Mouse (Mus musculus): ENCODE measurements around the gene Mex3d.

Gene Mex3d

GRCm38 (mm10) chr10:80339941-80340750, 47.3 kb downstream of the Mex3d start:
- peak; percentile 54; the same call in 1 of the 2 replicates for ATAC-seq (ENCODE audit: insufficient number of reproducible peaks, low FRiP score, low TSS enrichment)

DNA sequence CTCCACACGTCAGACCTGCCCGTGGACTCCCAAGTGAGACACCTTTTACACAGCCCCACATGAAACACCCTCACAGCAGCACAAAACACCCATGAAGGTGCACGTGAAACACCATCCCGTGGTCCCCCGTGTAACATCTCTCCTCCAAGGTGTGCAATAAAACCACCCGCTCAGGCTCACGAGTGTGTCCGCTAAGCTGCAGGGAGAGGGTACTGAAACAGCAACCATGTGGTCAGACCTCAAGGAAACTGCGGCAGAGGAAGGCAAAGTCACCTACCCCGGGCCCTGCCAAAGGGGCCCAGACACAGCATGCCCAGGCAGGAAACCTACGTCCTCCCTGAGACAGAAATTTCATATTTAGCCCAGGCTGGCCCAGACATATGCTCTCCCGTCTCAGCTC, 51.2 kb downstream of the Mex3d start:
- no peak for ATAC-seq (ENCODE audit: insufficient number of reproducible peaks, low FRiP score, low TSS enrichment)

DNA sequence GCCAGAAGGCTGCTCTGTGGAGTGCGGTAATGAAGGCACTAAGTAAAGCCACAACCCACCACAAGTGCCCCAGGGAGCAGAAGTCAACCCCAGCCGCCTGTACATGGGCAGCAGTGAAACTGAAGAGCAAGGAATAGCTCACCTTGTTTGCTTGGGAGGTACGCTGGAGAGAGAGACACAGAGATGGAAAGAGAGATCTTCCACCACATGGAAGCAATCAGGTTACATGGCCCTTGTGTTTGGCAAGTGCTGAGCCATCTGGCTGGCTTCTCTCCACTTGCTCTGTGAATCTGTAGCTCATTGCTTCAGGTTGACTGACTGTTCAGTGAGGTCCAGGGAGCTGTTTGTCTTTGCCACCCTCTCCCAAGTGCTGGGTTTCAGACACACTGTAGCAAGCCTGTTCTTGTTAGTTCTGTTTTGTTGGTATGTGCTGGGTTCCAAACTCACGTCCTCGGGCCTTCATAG, 54.9 kb downstream of the Mex3d start:
- ATAC-seq (ENCODE audit: insufficient number of reproducible peaks, low FRiP score, low TSS enrichment) = peak; percentile 19; the same call in 1 of the 2 replicates

DNA sequence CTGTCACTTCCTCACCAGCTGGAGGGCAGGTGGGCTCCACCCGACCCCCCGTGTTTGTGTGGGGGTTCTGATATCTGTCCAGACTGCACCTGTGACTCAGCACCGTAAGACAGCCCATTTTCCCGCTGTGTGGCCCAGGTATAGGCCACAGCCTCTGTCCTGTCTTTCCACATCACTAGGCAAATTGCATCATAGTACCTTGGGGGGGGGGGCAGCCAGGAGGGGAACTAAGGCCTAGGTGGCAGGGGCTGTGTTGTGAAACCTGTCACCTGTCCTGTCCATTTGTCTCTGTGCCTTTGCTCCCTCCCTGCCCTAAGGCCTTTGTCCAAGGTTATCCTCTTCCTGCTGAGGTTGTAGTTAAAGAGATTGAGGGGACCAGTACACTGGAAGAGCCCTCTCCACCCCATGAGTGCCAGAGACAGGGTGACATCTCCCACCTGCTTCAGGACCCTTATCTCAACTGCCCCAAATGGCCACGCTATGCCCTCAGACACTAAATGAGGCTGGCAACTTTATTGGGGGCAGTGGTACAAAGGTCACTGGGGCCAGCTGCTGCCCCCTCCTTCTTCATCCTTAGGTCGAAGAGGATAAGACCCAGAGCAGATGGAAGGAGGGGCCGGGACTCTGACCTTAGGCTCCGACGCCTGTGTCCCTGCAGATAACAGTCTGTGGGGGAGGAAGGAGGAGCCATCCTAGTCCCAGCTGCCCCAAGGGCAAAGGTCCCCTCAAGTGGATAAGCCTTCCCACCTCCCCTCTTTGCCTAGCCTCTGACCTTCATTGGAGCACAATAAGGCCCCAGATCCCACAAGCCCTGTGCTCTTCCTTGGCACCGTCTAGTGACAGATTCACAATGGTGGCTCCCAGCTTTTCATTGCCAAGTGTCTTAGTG, 55.6 kb downstream of the Mex3d start:
- peak; percentile 21; the same call in 1 of the 2 replicates for ATAC-seq (ENCODE audit: insufficient number of reproducible peaks, low FRiP score, low TSS enrichment)

DNA sequence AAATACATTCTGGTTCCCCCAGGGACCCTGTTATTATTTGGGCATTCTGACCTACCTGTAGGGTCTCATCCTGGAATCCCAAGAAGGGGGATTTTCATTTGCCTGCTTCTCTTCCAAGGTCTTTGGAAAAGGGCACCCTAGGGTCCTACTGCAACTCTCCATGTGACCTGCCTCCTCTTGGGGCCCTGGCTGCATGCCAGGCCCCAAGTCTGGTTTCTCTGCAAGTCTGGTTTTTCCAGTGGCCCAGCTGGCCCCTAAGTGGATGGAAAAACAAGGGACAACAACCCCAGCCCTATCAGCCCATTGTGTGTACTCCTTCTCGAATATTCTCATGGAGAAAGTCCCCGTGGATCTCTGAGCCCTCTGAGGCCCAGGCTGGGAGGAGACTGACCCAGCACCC, 56.6 kb downstream of the Mex3d start:
- no peak for ATAC-seq (ENCODE audit: insufficient number of reproducible peaks, low FRiP score, low TSS enrichment)

Data from cerebellum, adult (tissue).